Mouse (Mus musculus): Measurements from ENCODE around the gene Rnf227.

Rnf227 gene

DNA sequence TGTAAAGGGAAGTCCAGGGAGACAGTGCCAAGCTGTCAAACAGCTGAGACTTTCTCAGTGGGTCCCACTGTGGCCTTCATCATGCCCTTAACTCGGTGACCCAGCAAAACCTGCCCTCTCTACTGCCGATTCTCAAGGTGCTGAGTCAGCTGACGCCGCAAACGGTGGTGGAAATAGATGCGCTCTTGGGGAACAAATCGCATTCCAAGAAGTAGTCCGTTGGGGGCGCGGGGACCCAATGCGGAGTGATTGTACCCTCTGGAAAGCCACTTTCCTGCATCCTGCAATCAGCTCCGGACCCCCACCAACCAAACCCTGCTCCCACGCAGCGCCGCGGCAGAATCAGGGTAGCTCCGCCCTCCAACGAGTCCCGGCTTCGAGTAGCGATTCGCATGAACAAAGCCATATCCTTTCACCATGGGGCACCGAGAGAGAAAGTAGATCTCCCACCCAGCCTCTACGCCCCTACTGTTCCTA, 8.3 kb upstream of the Rnf227 start:
- DNase-seq: peak; percentile 97

- no peak for DNase-seq
These were observed 7.5 kb upstream of the Rnf227 start for GRCm38 (mm10) chr11:69332713-69333253.

DNA sequence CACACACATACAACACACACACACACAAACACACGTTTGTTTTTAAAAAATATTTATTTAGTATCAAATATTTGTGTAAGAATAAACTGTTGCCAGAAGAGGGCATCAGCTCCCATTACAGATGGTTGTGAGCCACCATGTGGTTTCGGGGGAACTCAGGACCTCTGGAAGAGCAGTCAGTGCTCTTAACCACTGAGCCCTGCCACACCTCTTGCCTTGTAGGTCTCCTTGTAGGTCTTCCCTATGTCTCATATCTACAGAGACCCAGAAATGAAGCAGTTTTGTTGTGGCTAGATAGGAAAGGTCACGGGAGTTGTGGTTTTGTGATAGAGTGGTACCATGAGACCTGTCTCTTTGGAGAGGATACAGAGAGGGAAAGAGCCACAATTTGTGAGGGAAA, 6.3 kb upstream of the Rnf227 start:
- no peak for DNase-seq

GRCm38 (mm10) chr11:69334796-69335195, 5.5 kb upstream of the Rnf227 start:
- no peak for DNase-seq

DNA sequence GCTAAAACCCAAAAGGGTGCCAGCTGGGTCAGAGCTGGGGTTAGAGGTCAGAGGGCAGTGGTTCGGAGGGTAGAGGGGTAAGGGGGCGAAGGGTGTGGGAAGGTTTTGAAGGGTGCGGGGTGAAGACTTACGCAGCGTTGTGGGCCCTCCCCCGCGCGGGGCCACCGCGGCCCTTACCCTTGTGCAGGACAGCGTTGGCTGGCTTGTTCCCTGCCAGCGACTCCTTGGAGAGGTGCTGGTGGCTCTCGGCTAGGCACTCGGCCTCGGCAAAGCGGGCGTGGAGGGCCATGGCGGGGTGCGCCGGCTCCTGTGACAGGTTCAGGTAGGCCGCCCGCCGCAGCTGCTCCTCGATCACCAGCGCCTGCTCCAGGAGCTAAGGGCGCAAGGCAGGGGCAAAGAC, 6.2 kb downstream of the Rnf227 start:
- peak; percentile 92 for DNase-seq

DNA sequence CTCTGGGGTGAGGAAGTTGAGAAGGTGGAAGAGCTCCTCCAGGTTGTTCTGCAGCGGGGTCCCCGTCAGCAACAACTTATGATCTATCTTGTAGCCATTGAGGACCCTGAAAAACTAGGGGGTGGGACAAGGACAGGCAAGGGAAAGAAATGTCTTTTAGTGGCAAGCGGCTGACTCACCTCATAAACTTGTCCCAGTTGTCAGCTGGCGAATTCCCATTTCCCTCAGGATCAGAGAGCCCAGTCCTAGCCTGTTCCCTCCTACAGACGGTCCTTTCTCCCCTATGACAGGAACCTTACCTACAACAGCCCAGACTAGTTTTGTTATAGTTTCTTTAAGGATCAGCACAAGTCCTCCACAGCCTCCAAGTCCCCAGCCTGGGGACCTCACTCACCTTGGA, 16.3 kb downstream of the Rnf227 start:
- DNase-seq: no peak

- no peak for DNase-seq
These were observed 17.4 kb downstream of the Rnf227 start for GRCm38 (mm10) chr11:69357690-69358089.

GRCm38 (mm10) chr11:69362021-69362420, 21.8 kb downstream of the Rnf227 start:
- no peak for DNase-seq

DNA sequence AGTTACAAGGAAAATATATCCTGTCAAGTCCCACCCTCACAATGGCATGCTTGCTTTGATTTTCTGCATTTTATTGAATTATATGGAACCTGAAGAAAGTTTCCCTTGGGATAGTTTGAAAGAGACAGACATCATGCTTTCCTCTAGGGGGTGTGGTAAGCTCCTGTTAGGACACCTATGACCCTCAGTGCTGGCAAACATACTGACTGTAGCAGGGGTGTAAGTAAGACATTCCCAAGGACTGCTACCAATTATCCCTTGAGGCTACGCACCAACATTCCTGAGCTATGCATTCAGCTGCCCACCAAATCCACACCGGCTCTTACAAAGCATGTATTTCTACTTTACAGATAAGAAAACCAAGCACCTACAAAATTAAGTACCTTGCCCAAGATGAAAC, 22.2 kb downstream of the Rnf227 start:
- no peak for DNase-seq

GRCm38 (mm10) chr11:69364376-69364775, 24.1 kb downstream of the Rnf227 start:
- no peak for DNase-seq

DNA sequence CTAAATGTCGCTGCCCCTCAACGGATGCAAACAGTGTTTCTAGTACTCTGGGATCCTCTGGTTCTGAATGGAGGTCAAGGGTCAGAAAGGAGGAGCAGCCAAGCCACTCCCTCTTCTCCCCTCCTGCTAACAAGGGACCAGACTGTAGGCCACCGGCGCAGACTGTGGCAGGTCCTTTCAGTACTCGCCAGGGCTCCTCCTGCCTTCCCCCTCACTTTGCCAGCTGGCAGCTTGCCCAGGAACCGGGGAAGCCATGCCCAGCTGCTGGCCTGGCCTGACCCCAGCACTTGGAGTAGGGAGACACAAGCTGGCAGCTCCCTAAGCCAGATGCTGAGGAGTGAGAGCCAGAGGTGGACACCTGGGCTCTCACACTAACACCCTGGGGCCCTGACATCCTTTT, 24.6 kb downstream of the Rnf227 start:
- DNase-seq: peak; percentile 100

GRCm38 (mm10) chr11:69365722-69366121, 25.5 kb downstream of the Rnf227 start:
- DNase-seq: no peak

- peak; percentile 99 for DNase-seq
These were observed 26.0 kb downstream of the Rnf227 start for GRCm38 (mm10) chr11:69366157-69366854.

DNA sequence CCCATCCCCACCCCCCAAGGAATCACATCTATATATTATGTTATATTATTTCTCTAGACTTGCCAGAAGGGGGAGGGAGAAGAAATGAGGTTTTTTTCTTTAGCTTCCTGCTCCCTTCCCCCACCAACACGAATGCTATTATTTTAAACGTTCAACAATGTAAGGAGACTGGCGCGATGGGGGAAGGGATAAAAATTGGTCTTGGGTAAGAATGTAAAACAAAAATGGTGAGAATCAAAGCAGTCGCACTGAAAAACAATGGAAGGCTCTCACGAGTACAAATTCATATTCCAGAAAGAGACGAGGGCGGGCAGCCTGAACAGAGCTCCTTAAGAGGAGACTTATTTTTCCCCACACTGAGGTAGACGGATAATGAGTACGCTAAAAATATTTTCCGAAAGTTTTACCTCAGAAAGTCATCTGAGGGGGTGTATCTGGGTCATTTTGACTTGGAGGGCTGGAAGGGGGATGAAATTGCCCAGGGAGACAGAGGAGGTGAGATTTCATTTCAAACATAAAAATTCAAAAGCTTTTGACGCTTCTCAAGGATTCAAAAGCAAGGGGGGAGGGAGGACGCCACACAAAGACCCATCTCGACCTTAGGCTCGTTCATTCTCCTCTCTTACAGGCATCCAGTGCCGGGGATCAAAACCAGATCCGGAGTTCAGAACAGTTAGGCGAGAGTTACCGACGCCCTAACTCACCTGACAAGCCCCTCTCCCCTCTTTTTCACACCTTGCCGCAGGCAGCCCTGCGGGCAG, 26.8 kb downstream of the Rnf227 start:
- peak; percentile 93 for DNase-seq

DNA sequence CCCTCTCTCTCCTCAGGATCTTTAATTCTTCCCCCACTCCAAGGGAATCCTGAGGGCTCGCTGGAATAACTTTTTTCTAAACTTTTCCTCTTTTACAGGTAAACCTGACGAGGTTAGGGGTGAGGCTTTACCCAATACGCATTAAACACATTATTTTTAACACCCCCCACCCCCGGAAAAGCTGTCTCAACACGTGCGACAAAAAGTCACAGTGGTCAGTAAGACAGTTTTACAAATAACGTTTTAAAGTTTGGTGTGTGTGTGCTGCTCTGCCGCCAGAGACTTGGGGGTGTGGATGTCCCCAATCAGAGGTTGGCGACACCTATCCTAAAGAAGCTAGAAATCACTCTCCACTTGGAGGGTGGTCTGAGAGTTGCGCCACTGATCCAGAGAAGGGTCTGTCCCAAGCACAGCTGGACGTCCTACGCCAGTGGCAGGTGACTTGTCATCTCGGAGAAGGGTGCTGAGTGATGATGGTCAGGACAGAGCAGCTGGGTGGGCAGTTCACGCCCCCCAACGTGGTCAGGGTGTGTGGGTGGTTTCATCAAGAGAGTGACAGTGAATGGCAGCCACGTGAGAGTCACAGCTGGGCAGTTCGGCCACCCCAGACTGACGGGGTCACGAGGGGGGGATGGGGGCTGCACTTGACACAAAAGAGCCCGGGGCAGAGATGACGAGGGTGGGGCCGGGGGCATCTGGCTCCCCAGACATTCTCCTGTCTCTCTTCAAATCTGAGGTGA, 27.5 kb downstream of the Rnf227 start:
- peak; percentile 97 for DNase-seq

DNA sequence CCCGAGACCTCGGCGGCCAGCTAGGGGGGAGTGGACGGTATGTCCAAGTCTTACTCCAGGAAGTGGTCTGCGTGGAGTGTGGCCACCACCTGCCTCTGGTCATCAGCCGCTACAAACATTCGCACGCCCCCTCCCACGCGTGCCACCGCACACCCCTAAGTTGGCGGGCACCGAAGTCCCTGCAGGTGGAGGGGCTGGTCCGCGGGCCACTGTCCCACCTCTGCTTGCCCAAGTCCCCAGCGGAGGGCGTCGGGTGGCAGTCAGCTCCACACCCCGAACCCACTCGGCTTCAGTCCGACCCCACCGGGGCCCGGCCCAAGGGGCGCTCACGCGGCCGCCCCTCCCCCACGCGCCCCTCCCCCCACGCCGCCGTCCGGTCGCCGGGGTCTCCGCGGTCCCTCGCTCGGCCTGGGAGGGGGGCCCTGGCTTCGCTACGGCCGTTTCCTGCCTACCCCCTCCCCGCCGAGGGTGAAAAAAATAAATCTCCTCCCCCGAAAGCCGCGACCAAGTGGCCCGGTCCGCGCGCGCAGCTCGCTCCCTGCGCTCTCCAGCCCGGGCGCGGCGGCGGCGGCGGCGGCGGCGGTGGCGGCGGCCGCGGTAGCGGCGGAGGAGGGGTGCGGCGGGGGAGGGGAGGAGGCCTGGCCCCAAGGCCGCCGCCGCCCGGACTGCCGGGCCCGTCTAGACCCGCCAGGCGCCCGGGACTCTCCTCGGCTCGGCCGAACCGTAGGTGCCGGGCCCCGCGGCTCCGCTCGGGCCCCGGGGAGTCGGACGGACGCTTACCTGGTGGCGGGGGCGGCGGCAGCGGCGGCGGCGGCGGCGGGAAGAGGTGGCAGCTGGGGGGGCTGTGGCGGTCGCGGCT, 28.3 kb downstream of the Rnf227 start:
- peak; percentile 97 for DNase-seq

GRCm38 (mm10) chr11:69369215-69369989, 29.1 kb downstream of the Rnf227 start, which contains the start of gene Chd3:
Gene Chd3 (minus strand): TSS chr11:69369406.
- DNase-seq: no peak

GRCm38 (mm10) chr11:69369990-69370816, 29.9 kb downstream of the Rnf227 start:
- DNase-seq: no peak

GRCm38 (mm10) chr11:69370817-69371215, 30.6 kb downstream of the Rnf227 start:
- no peak for DNase-seq

- no peak for DNase-seq
These were observed 31.3 kb downstream of the Rnf227 start for GRCm38 (mm10) chr11:69371601-69372000.

All from heart, adult 11 months (tissue).